Mouse (Mus musculus): ENCODE measurements around the gene Zfp11.
"Not testable (repeated sequence)": the region's sequence is repeated elsewhere in the genome, so short reads cannot be mapped to it uniquely, and the experiment has no call there.

DNA sequence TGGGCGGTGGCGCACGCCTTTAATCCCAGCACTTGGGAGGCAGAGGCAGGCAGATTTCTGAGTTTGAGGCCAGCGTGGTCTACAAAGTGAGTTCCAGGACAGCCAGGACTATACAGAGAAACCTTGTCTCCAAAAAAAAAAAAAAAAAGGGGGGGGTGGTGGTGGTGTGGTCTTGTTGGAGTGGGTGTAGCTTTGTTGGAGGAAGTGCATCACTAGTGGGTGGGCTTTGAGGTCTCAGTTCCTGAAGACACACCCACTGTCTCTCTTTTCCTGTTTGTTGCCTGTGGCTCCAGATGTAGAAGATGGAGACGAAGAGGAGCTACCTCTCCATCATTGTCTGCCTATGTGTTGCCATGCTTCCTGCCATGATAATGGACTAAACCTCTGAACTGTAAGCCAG lies 15.2 kb upstream of the Zfp11 start:
- TF ChIP-seq CTCF (IDR thresholded peaks at IDR 0.05; ENCODE audit: low read depth, low read length); POLR2A (IDR thresholded peaks at IDR 0.05; ENCODE audit: borderline replicate concordance, low read depth, low read length): not testable (repeated sequence)

All from bone marrow macrophage, adult 2 months (primary cell).